Mouse (Mus musculus): ENCODE results near the gene Adgrf3. TPM values are rescaled to one million over a fixed set of nuclear protein-coding genes. Genes with fewer than 3 reads are reported as not detected.

Adgrf3 gene
- not detected in 2 replicates for polyA plus RNA-seq (2016; fragmentation: Nextera tagmentation; extraction: Ambion mirVana)

DNA sequence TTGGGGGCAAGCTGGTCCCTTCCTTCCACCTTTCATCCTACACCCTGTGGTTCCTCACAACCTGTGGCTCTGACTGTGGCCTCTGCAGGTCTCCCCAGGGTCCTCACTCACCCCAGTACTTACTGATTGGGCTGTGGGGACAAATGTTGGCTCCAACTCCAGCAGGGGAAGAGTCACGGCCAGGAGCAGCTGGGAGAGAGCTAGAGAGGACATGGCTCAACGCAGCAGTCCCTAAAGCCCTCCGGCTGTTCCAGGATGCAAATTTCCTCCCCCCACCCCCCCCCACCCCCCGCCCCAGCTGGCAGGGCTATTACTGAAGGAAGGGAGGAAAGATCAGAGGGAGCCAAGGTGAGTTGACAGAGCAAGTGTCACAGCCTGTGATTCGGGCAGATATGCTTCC lies at the start of gene Adgrf3:
Gene Adgrf3, minus strand, starts transcription at position 230 of the 400 bp plus-strand sequence.
- Histone ChIP-seq H3K27me3 (ENCODE audit: poor library complexity, severe bottlenecking) (no peaks in the 10 kb centered on the region), H3K36me3 (replicated peaks) (no peaks in the 10 kb centered on the region), H3K4me3 (no peak within 1 kb of the TSS), H3K4me1 (0 out of 2 replicates have a peak, but pooled peaks cover 2% of the 10 kb centered on the region), H3K27ac (no peak within 1 kb of the TSS), H3K9me3 (no peaks in the 10 kb centered on the region)
- DNase-seq (ENCODE audit: extremely low spot score, low spot score) = no peak
- 47% methylated on average over 5 of the region's 5 CpGs for WGBS

DNA sequence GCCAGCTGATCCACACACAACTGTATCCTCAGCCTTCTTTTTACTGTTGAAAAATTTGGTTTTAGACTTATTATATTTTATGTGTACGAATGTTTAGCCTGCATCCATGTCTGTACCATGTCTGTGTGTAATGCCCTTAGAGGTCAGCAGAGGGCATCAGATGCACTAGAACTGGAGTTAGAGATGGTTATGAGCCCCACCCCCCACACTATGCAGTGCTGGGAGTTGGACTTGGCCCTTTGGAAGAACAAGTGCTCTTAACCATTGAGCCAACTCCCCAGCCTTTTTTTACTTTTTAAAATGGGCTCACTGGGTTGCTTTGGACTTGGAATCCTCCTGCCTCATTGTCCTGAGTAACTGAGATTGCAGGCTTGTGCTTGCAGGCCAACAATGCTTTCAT lies 42.1 kb upstream of the Adgrf3 start:
- Histone ChIP-seq H3K4me3 (no peak overlapping the region), H3K36me3 (replicated peaks) (peaks cover 41% of the 10 kb centered on the region), H3K27me3 (ENCODE audit: poor library complexity, severe bottlenecking) (no peaks in the 10 kb centered on the region), H3K9me3 (no peaks in the 10 kb centered on the region), H3K27ac (no peak overlapping the region), H3K4me1 (no peaks in the 10 kb centered on the region)
- no peak for DNase-seq (ENCODE audit: extremely low spot score, low spot score)
- 98% methylated on average over 1 of the region's 1 CpGs for WGBS

DNA sequence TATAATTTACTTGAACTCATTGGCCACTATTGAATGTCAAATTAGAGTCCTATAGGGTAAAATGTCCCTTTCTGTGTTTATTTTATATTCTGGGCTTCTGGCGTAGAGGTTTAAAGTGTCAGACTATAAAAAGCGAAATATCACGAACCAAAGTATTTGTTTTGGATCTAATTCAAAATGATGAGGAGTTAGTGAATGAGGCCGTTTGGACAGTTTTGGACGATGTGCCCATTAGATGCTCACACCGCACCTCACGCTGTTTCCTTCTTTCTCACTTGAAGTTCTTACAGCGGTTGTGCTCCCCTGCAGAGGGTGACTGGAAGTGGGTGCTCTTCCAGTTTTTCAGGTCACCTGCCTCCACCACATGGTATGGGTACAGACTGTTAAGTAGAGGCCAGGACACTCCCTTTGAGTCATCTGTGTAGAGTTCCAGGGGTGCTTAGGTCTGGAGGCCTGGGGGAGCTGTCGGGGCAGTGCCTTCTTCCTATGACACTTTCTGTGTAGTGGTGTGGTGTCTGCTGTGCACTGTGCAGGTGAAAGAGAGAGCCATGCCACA lies 40.4 kb upstream of the Adgrf3 start:
- no peaks in the 10 kb centered on the region for H3K9me3 ChIP-seq
- WGBS = 96% methylated on average over 9 of the region's 9 CpGs
- no peak for DNase-seq (ENCODE audit: extremely low spot score, low spot score)

DNA sequence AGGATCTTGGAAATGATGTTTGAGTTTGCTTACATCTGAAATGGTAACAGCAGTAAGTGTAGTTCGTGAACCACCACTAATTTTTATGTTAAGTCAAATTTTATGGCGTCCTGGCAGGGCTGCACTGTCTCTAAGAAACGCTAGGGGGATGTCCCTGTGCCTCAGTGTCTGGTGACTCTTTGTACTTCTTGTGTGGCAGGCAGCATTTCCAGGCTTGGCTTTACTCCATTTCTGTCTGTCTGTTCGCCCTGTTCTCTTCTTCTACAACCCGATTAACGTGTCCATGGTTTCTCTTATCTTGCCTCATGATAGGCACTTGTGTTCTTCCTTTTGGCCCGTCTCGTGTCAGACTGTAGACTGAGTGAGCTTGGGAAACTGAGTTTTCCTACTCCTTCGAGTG lies 38.2 kb upstream of the Adgrf3 start:
- 0 out of 2 replicates have a peak, but pooled peaks cover 3% of the 10 kb centered on the region for H3K4me1 ChIP-seq
- no peaks in the 10 kb centered on the region for H3K27me3 ChIP-seq (ENCODE audit: poor library complexity, severe bottlenecking)
- no peak for DNase-seq (ENCODE audit: extremely low spot score, low spot score)
- peaks cover 34% of the 10 kb centered on the region for H3K36me3 ChIP-seq (replicated peaks)
- 82% methylated on average over 9 of the region's 9 CpGs for WGBS
- H3K9me3 ChIP-seq = peaks cover 6% of the 10 kb centered on the region; the same call in 1 of the 2 replicates
- H3K27ac ChIP-seq = no peak overlapping the region
- no peak overlapping the region for H3K4me3 ChIP-seq

More for the DNA sequence above, 40.4 kb upstream of the Adgrf3 start:
- Histone ChIP-seq H3K36me3 (replicated peaks) (peaks cover 29% of the 10 kb centered on the region), H3K4me1 (0 out of 2 replicates have a peak, but pooled peaks cover 3% of the 10 kb centered on the region), H3K4me3 (no peak overlapping the region), H3K27me3 (ENCODE audit: poor library complexity, severe bottlenecking) (no peaks in the 10 kb centered on the region), H3K27ac (no peak overlapping the region)

DNA sequence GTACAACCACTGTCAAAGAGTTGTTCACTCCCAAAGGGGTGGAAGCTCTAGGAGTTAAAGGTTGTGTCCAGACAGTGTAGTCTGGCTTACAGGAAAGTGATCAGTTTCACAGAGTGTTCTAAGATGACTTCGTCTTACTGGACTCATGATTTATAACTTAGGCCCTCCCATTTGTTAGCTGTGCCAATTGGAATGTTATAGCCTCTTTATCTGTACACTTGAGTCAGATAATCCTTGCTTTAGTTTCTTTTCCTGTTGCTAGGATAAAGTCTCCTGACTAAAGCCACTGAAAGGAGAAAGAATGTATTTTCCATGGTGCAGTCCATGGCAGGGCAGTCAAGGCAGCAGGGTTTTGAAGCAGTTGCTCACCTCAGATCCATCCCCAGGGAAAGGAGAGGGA lies 36.9 kb upstream of the Adgrf3 start:
- peaks cover 36% of the 10 kb centered on the region for H3K36me3 ChIP-seq (replicated peaks)
- no peak overlapping the region for H3K27ac ChIP-seq
- WGBS = 79% methylated on average over 1 of the region's 1 CpGs
- no peak overlapping the region for H3K4me3 ChIP-seq
- H3K4me1 ChIP-seq = 0 out of 2 replicates have a peak, but pooled peaks cover 3% of the 10 kb centered on the region
- H3K9me3 ChIP-seq = peaks cover 6% of the 10 kb centered on the region; the same call in 1 of the 2 replicates
- no peak for DNase-seq (ENCODE audit: extremely low spot score, low spot score)
- H3K27me3 ChIP-seq (ENCODE audit: poor library complexity, severe bottlenecking) = no peaks in the 10 kb centered on the region

DNA sequence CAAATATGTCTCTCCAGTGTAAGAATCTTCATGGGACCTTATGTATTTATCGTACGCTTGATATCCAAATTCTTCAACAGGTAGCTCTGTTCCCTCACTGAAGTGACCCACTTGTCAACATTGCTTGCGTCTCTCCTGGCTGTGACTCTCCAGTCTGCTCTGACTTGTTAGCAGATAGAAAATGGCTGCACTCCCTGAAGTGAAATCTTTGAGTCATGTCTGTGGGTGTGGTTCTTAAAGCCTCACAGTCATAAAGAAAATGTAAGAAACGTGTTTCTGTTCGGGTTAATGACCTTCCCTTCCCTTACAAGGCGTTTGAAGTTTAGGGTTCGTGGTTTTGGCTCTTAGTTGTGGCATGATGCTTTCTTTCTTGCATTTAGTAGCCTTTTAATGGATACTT lies 35.0 kb upstream of the Adgrf3 start:
- WGBS = 93% methylated on average over 7 of the region's 7 CpGs
- H3K4me3 ChIP-seq = no peak overlapping the region
- 0 out of 2 replicates have a peak, but pooled peaks cover 3% of the 10 kb centered on the region for H3K4me1 ChIP-seq
- peaks cover 30% of the 10 kb centered on the region for H3K36me3 ChIP-seq (replicated peaks)
- no peak for DNase-seq (ENCODE audit: extremely low spot score, low spot score)
- H3K27ac ChIP-seq = no peak overlapping the region
- no peaks in the 10 kb centered on the region for H3K27me3 ChIP-seq (ENCODE audit: poor library complexity, severe bottlenecking)
- peaks cover 6% of the 10 kb centered on the region; the same call in 1 of the 2 replicates for H3K9me3 ChIP-seq

DNA sequence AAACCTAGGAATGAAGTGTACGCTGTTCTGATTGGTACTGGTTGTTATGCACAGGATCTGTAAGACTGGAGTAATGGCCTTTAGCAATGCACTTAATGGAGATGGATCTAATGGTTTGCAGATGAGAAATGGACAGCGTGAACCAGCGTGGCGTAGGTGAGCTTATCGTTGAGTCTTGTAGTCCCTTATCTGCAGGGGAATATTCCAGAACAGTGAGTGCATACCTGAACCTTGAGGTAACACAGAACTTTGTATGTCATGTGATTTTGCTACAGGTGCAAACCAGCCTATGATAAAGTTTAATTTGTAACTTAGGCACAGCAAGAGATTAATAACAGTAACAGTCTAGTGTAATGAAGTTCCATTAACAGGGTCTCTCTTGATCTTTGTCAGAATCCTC lies 33.0 kb upstream of the Adgrf3 start:
- Histone ChIP-seq H3K27ac (no peak overlapping the region), H3K4me1 (peaks cover 17% of the 10 kb centered on the region), H3K27me3 (ENCODE audit: poor library complexity, severe bottlenecking) (no peaks in the 10 kb centered on the region), H3K9me3 (peaks cover 6% of the 10 kb centered on the region; the same call in 1 of the 2 replicates), H3K4me3 (no peak overlapping the region), H3K36me3 (replicated peaks) (peaks cover 30% of the 10 kb centered on the region)
- DNase-seq (ENCODE audit: extremely low spot score, low spot score) = no peak
- 98% methylated on average over 5 of the region's 5 CpGs for WGBS

DNA sequence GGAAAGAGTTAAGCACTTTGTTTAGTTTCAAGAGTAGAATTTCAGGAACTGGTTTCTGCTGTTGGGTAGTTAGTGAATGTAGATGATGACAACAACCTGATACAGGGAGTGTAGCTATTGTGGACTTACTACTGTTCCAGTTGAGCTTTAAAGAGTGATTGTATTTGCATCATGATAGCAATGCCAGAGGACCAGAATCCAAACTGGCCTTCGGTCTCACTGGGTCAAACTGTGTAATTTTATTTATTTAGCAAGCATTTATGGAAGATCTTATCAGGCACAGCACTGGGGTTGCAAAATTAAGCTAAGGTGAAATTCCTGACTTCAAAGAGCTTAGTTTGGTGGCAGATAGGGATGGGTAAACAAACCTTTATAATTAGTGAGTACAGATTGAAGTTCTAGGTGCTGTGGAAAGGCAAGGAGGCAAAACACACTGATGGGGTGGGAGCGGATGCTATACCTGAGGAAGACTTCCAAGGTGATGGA lies 30.2 kb upstream of the Adgrf3 start:
- H3K27ac ChIP-seq = no peak overlapping the region
- H3K4me3 ChIP-seq = no peak overlapping the region
- H3K9me3 ChIP-seq = peaks cover 7% of the 10 kb centered on the region; the same call in 1 of the 2 replicates
- DNase-seq (ENCODE audit: extremely low spot score, low spot score) = no peak
- H3K36me3 ChIP-seq (replicated peaks) = peaks cover 33% of the 10 kb centered on the region
- 92% methylated on average over 2 of the region's 2 CpGs for WGBS
- H3K27me3 ChIP-seq (ENCODE audit: poor library complexity, severe bottlenecking) = no peaks in the 10 kb centered on the region
- H3K4me1 ChIP-seq = peaks cover 30% of the 10 kb centered on the region

DNA sequence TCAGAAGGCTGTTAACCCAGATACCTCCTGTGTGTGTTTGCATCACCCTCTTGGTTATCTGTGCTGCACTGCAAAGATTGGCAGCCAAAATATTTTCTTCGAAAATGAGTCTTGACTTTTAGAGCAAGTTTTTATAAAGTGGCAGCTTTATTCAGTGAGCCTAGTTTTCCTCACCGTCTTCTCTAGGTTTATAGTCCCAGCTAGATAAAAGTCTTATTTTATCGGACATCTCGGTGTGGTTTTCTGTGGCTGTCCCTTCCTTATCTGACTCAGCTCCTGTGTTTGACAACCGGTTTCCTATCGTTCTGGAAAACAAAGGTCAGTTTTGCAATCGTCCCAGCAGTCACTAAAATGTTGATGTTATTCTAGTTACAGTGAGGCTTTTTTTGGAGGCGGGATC lies 28.5 kb upstream of the Adgrf3 start:
- peaks cover 27% of the 10 kb centered on the region for H3K36me3 ChIP-seq (replicated peaks)
- H3K4me1 ChIP-seq = peaks cover 30% of the 10 kb centered on the region
- no peak overlapping the region for H3K27ac ChIP-seq
- peaks cover 8% of the 10 kb centered on the region; the same call in 1 of the 2 replicates for H3K9me3 ChIP-seq
- peak overlapping the region; percentile 86 for H3K4me3 ChIP-seq
- DNase-seq (ENCODE audit: extremely low spot score, low spot score) = no peak
- WGBS = 80% methylated on average over 8 of the region's 8 CpGs
- H3K27me3 ChIP-seq (ENCODE audit: poor library complexity, severe bottlenecking) = no peaks in the 10 kb centered on the region

DNA sequence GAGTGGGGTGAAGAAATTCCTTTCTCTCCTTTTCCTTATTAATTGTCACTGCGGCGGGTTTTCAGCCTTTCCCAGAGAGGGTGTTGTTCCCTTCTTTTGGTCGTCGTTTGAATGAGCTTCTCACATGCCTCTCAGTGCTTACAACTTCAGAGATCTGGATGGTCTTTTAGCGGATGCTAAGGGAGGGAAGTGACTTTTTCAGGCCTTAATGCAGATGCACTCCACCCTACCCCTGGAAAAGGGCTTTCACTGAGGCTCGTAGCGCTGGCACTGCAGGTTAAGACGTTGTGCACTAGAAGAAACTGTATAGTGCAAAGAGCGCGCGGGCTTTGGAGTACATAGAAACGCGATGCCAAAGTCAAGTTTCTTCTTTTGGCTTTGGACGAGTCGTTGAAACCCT lies 27.5 kb upstream of the Adgrf3 start:
- WGBS = 3% methylated on average over 15 of the region's 15 CpGs
- Histone ChIP-seq H3K9me3 (peaks cover 8% of the 10 kb centered on the region; the same call in 1 of the 2 replicates), H3K27me3 (ENCODE audit: poor library complexity, severe bottlenecking) (no peaks in the 10 kb centered on the region), H3K4me1 (peaks cover 30% of the 10 kb centered on the region), H3K36me3 (replicated peaks) (peaks cover 17% of the 10 kb centered on the region), H3K27ac (peak overlapping the region; percentile 92), H3K4me3 (peak overlapping the region; percentile 86)
- peak; percentile 35 for DNase-seq (ENCODE audit: extremely low spot score, low spot score)

DNA sequence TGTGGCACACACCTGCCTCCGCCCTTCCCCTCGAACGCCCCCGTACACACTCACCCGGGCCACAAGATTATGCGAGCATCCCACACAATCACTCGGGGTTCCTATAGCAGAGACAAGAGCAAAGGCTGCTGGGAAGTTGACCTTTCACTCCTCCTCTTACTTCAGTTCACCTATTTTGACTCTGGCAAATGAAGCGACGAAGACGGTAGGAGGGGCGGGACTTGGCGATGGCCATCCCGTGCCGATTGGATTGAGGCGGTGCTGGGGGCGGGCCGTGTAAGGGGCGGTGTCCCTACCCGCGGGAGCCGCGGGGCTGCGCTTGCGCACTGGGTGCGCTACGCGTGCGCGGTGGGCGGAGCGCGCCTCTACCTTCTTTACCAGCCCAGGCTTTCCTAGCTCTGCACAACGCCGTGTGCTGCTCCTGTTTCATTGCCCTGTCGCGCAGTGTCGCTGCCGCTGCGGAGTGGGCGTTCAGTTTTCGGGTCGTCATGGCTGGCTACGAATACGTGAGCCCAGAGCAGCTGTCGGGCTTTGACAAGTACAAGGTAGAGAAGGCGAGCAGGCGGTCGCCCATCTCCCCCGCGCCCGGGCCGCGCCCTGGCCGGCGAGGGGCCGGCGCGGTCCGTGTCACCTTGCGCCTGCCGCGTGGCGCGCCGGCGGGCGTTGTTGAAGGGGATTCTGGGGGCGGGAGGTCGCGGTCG lies 26.9 kb upstream of the Adgrf3 start, which contains the start of gene Selenoi:
Gene Selenoi, plus strand, starts transcription at position 311 of the 701 bp plus-strand sequence.
- H3K27ac ChIP-seq = peak within 1 kb of the TSS; percentile 92
- peaks cover 14% of the 10 kb centered on the region for H3K36me3 ChIP-seq (replicated peaks)
- H3K9me3 ChIP-seq = peaks cover 8% of the 10 kb centered on the region; the same call in 1 of the 2 replicates
- peak; percentile 96 for DNase-seq (ENCODE audit: extremely low spot score, low spot score)
- 5% methylated on average over 71 of the region's 71 CpGs for WGBS
- H3K4me1 ChIP-seq = peaks cover 30% of the 10 kb centered on the region
- H3K27me3 ChIP-seq (ENCODE audit: poor library complexity, severe bottlenecking) = no peaks in the 10 kb centered on the region
- peak within 1 kb of the TSS; percentile 86 for H3K4me3 ChIP-seq

DNA sequence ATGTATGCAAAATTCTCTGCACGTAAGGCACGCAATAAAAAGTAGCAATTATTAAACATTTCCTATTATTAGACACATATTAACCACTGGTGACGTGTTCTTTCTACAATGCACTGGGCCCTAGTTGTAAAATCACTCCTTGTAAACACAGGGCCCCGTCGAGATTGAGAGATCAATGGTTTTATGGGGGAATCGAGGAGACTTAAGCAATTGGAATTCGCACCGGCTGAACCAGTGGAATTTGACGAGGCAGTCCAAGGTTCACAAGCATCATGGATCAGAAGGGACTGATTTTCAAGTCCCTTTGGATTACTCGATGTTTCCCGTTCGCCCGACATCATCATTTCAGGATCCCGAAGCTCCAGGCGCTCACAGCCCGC lies 26.4 kb upstream of the Adgrf3 start:
- peak overlapping the region; percentile 86 for H3K4me3 ChIP-seq
- peaks cover 8% of the 10 kb centered on the region; the same call in 1 of the 2 replicates for H3K9me3 ChIP-seq
- H3K27me3 ChIP-seq (ENCODE audit: poor library complexity, severe bottlenecking) = no peaks in the 10 kb centered on the region
- H3K36me3 ChIP-seq (replicated peaks) = peaks cover 14% of the 10 kb centered on the region
- H3K27ac ChIP-seq = peak overlapping the region; percentile 92
- no peak for DNase-seq (ENCODE audit: extremely low spot score, low spot score)
- peaks cover 30% of the 10 kb centered on the region for H3K4me1 ChIP-seq
- 64% methylated on average over 16 of the region's 16 CpGs for WGBS

DNA sequence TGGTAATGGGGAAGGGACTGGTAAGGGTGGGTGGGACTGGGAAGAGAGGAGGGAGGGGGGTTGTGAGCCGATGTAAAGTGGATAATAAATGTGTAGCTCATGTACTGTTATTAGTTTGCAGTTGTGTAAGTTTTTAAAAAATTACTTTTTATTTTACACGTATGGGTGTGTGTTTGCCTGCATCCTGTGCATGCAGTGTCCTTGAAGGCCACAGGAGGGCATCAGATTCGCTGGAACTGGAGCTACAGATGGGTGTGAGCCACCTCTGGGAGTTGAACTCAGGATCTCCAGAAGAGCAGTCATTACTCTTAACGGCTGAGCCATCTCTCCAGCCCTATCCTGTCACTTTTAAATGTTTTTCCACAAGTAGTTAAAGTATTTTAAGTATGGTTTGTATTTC lies 25.4 kb upstream of the Adgrf3 start:
- peaks cover 30% of the 10 kb centered on the region for H3K4me1 ChIP-seq
- no peak for DNase-seq (ENCODE audit: extremely low spot score, low spot score)
- H3K27me3 ChIP-seq (ENCODE audit: poor library complexity, severe bottlenecking) = no peaks in the 10 kb centered on the region
- H3K4me3 ChIP-seq = no peak overlapping the region
- H3K36me3 ChIP-seq (replicated peaks) = peaks cover 14% of the 10 kb centered on the region
- peaks cover 8% of the 10 kb centered on the region; the same call in 1 of the 2 replicates for H3K9me3 ChIP-seq
- no peak overlapping the region for H3K27ac ChIP-seq
- 81% methylated on average over 4 of the region's 4 CpGs for WGBS

All from forebrain, embryonic 10.5 days (tissue).